Mouse (Mus musculus): ENCODE measurements at regions not wholly inside any gene's neighbourhood (a gene's known extent, or its start where the extent isn't known, plus 50 kb on each side); places are given as distances from the start of the nearest gene placed in this dataset.

GRCm38 (mm10) chr2:50518371-50519128 lies 221.9 kb upstream of the Mmadhc start:
- peak in 1 of 2 experiments; percentile 3 for DNase-seq

DNA sequence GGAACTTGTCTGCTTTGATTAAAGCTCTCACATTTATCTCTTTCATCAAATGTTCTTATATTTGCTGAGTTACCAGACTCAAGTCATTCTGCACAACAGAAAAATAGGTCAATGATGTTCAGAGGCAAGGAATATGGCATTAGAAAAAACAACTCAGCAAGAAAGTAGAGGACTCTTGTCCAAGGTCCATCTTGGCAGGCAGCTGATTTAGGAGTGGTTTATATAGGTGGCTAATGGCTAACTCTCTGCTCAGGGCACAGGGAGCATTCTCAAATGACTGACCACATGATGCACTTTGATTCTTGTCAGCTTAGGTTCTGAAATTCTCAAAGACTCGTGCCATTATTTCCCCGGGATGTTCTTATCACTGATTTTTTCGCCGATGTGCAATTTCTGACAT lies 216.7 kb upstream of the Mmadhc start:
- peak; percentile 53 to 56 for DNase-seq

- no peak for DNase-seq
Measured at GRCm38 (mm10) chr2:50498713-50499112, 202.1 kb upstream of the Mmadhc start.

GRCm38 (mm10) chr2:50496057-50496433 lies 199.4 kb upstream of the Mmadhc start:
- no peak for DNase-seq

- no peak for DNase-seq
Measured at GRCm38 (mm10) chr2:50495141-50496056, 198.8 kb upstream of the Mmadhc start.

DNA sequence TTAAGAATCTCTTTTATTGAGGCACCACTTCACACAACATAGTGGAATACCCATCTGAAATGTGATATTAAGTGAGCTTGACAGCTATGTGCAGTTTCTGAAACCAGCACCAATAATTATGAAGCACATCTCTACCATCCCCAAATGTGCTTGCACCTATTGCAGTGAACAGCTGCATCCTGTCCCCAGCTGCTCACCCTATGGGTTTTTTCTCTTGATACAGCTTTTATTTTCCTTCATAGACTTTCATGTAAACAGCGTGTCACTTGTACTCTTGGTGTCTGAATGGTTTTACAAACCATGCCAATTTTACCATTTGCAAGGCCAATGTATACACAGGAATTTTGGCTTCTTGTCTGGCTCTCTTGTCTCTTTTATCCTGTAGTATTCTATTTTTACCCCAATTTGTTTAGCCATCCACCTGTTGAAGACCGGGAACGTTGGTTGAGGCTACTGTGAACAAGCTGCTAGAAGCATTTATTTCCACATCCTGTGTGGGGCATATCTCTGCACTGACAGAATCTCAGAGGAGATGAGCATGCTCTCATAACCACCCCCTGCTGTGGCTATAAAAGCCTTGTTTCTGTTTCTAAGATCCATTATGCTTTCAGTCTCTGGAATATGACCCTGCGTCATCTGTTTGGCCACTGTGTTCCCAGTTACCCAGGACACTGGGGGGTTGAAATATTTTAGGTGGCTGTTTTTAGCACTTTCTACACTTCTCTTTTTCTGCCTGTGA lies 197.2 kb upstream of the Mmadhc start:
- no peak for DNase-seq

DNA sequence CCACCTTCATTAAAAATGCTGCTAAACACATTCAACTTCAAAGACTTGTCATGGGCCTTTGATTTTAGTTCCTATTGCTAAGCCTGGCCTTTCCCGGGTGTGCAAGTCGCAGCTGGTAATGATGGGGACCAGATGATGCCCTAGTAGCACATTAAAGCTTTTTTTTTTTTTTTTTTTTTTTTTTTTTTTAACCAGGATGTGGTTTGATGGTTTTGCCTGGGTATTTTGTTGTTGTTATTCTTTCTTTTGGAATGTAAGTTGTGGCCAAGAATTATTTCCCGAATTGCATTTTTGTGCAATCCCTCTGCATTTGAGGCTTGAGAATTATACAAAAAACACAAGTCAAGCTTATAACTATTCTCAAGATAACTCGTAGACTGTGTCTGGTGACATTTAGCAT lies 167.2 kb upstream of the Mmadhc start:
- DNase-seq, result no peak

DNA sequence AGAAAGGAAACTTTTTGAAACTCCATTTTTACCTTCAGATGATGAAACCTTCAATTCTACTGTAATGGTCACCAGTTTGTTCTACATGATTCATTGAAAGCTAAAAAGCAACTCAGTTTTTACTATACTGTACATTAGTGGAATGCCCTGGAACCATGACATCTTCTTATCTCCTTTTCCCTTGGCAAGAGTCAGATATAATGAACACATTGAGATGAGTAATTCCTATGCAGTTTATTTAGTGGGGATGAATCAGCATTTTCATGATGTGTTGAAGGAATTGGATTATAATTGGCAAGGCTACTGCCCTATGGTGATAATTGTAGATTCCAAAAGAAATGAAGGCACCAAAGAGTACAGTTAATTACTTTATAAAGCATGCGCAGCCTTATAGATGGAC lies 165.8 kb upstream of the Mmadhc start:
- DNase-seq, result no peak

DNA sequence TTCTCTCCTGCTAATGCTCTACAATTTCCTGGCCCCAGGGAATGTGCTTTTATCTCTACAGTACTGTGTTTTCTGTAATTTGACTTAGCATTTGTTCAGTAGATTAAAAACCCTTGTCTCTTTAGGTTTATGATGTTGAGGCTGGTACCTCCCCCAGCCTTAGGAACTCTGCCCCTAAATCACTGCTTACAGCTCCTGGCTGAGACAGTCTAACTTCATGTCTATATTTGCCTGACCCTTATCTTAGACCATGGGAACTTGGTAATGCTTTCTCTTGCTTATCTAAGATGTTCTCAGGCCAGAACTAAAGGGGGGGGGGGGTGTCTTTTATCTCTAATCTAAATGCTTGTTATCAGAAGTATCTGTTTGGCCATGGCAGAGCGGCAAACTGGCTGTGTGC lies 160.1 kb upstream of the Mmadhc start:
- DNase-seq, result no peak

DNA sequence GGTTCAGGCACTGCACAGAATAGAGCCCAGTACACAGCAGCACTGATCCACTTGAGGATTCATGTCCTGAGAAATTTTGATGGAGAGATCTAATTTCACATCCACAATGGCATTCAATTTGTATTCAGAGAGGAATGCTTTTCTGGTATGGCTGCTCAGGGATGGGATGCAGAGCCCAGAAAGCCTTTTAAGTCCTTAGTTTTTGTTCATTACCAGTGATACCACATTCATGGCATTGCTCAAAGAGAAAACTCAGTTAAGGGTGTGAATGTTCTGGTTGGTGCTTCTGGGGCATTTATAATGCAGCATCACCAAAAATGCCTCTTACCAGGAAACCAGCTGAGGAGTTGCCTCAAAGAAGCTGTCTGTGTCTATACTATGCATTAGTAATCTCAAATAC lies 151.5 kb upstream of the Mmadhc start:
- no peak for DNase-seq

DNA sequence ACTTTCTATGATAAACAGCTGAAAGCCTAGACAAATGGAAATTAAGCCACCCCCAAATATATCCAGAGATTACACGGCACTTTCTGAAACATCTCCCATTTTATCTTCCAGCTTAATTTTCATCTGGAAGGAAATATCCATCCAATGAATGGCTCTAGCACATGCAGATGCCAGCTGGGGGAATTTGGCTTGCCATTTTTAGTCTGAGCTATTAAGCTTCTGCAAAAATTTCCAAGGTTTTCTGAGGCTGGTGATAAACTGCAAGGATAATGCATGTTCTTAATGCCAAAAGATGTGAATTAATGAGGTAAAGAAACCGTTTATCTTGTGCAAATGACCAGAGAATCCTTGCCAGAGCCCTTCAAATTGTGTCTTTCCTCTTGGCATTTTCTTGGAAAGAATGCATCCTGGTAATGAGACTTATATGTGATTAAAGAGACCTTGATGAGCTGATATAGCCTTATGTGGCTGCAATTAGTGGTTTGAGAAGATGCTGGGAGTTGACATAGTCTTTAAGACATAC lies 149.4 kb upstream of the Mmadhc start:
- DNase-seq, result no peak

GRCm38 (mm10) chr2:50440333-50440732 lies 143.7 kb upstream of the Mmadhc start:
- no peak for DNase-seq

- DNase-seq, result no peak
Measured at GRCm38 (mm10) chr2:50433166-50433565, 136.6 kb upstream of the Mmadhc start.

GRCm38 (mm10) chr2:50425151-50425550 lies 128.6 kb upstream of the Mmadhc start:
- DNase-seq, result no peak

GRCm38 (mm10) chr2:50419648-50420047 lies 123.0 kb upstream of the Mmadhc start:
- DNase-seq, result no peak

DNA sequence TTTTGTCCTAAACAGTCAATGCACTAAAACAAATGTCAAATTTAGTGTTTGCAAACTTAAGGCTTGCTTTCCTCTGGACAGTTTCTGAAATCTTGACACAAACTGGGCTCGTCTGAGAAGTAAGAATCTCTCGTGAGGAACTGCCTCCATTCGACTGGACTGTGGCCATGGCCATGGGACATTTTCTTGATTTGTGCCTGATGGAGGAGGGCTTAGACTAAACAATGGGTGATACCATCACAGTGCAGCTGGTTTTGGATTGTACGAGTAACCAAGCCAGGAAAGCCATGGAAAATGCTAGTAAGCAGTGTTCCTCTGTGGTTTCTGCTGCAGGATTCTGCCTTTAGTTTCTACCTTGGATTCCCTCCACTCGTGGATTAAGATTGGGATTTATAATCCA lies 121.0 kb upstream of the Mmadhc start:
- no peak for DNase-seq

GRCm38 (mm10) chr2:50417135-50417534 lies 120.5 kb upstream of the Mmadhc start:
- no peak for DNase-seq

- DNase-seq, result no peak
Measured at GRCm38 (mm10) chr2:50416056-50416455, 119.5 kb upstream of the Mmadhc start.

GRCm38 (mm10) chr2:50405932-50406331 lies 109.3 kb upstream of the Mmadhc start:
- DNase-seq, result no peak

GRCm38 (mm10) chr2:50403106-50403505 lies 106.5 kb upstream of the Mmadhc start:
- DNase-seq, result no peak

DNA sequence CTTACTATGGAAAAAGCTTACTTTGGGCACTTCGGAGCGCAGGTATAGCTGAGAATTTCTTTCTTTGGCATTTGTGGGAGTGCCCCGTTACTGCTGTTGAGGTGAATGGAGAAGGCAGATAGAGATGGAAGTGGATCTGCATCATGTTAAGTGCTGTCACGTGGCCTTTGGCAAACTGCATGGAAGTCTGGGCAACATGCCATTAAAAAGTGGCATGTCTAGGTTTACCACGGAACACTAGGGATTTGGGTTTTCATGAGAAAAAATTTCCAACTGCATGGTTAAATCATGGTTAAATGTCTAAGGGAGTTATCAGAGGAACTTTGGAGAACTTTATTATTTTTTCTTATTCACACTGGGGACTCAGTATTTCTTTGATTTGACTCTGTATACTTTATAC lies 102.0 kb upstream of the Mmadhc start:
- DNase-seq, result no peak

GRCm38 (mm10) chr2:50377609-50378413 lies 81.2 kb upstream of the Mmadhc start:
- DNase-seq, result no peak

Data from kidney, adult 8-10 months (tissue).